Mouse (Mus musculus) embryonic fibroblast, embryonic 13.5 days (primary cell): ENCODE results near the gene Tns2.

Experiments
- CTCF ChIP-seq: IDR thresholded peaks from 2 replicates; pipeline ENCODE4 v1.5.1; 2011; ENCODE audit warnings: mild to moderate bottlenecking, control low read depth, low read length, moderate library complexity, borderline replicate concordance; ENCODE audit not compliant: insufficient read depth
- POLR2A ChIP-seq: IDR thresholded peaks from 2 replicates; pipeline ENCODE4 v1.6.1; 2011; ENCODE audit warnings: low read depth, mild to moderate bottlenecking, control low read depth, low read length, moderate library complexity

- TF ChIP-seq POLR2A (peak; percentile 73), CTCF (no peak)
These were observed 2.4 kb downstream of the Tns2 start for GRCm38 (mm10) chr15:102102548-102103121.
